Mouse (Mus musculus) layer of hippocampus, adult 9-11 months (tissue): ENCODE measurements around the gene Sesn1.
"Not testable (repeated sequence)": the region's sequence is repeated elsewhere in the genome, so short reads cannot be mapped to it uniquely, and the experiment has no call there.

Source experiments
- DNase-seq: peaks from one replicate; pipeline ENCODE4 v3.0.0; 2022

The Sesn1 gene

GRCm38 (mm10) chr10:41822573-41823281 is 13.0 kb downstream of the Sesn1 start:
- no peak for DNase-seq

- DNase-seq = not testable (repeated sequence)
Measured at GRCm38 (mm10) chr10:41823282-41823675, 13.5 kb downstream of the Sesn1 start.

GRCm38 (mm10) chr10:41823916-41824315 is 14.2 kb downstream of the Sesn1 start:
- DNase-seq = no peak

GRCm38 (mm10) chr10:41825041-41825440 is 15.3 kb downstream of the Sesn1 start:
- no peak for DNase-seq

- no peak for DNase-seq
Measured at GRCm38 (mm10) chr10:41825996-41826395, 16.3 kb downstream of the Sesn1 start.

- DNase-seq = no peak
Measured at GRCm38 (mm10) chr10:41826526-41827116, 16.9 kb downstream of the Sesn1 start.

- no peak for DNase-seq
Measured at GRCm38 (mm10) chr10:41827784-41828183, 18.0 kb downstream of the Sesn1 start.

GRCm38 (mm10) chr10:41829191-41829590 is 19.5 kb downstream of the Sesn1 start:
- DNase-seq = no peak

- DNase-seq = no peak
Measured at GRCm38 (mm10) chr10:41829980-41830379, 20.2 kb downstream of the Sesn1 start.

GRCm38 (mm10) chr10:41830445-41830844 is 20.7 kb downstream of the Sesn1 start:
- no peak for DNase-seq

- DNase-seq = peak; percentile 52
Measured at GRCm38 (mm10) chr10:41830851-41831522, 21.3 kb downstream of the Sesn1 start.

GRCm38 (mm10) chr10:41832191-41832590 is 22.5 kb downstream of the Sesn1 start:
- no peak for DNase-seq

- DNase-seq = no peak
Measured at GRCm38 (mm10) chr10:41834131-41834530, 24.4 kb downstream of the Sesn1 start.

- no peak for DNase-seq
Measured at GRCm38 (mm10) chr10:41838911-41839310, 29.2 kb downstream of the Sesn1 start.

GRCm38 (mm10) chr10:41847737-41848136 is 38.0 kb downstream of the Sesn1 start:
- DNase-seq = no peak

- DNase-seq = no peak
Measured at GRCm38 (mm10) chr10:41848721-41849120, 39.0 kb downstream of the Sesn1 start.

GRCm38 (mm10) chr10:41859820-41860219 is 50.1 kb downstream of the Sesn1 start:
- no peak for DNase-seq

- DNase-seq = no peak
Measured at GRCm38 (mm10) chr10:41860275-41860688, 50.5 kb downstream of the Sesn1 start.

- DNase-seq = no peak
Measured at GRCm38 (mm10) chr10:41863053-41863452, 53.3 kb downstream of the Sesn1 start.

- no peak for DNase-seq
Measured at GRCm38 (mm10) chr10:41866069-41866837, 56.5 kb downstream of the Sesn1 start.

GRCm38 (mm10) chr10:41866838-41867154 is 57.1 kb downstream of the Sesn1 start:
- peak; percentile 27 for DNase-seq

GRCm38 (mm10) chr10:41867956-41868355 is 58.2 kb downstream of the Sesn1 start:
- DNase-seq = no peak

GRCm38 (mm10) chr10:41870101-41870500 is 60.4 kb downstream of the Sesn1 start:
- no peak for DNase-seq
